Mouse (Mus musculus): ENCODE data around the gene Leprot.

GRCm38 (mm10) chr4:101620206-101620605 is 27.3 kb upstream of the Leprot start:
- no peak for TF ChIP-seq CTCF (IDR thresholded peaks at IDR 0.05; ENCODE audit: borderline replicate concordance, insufficient read depth, low read length)
- no peak for TF ChIP-seq POLR2A (IDR thresholded peaks at IDR 0.05; ENCODE audit: low read depth, low read length)

Measured in embryonic fibroblast, embryonic 13.5 days (primary cell).